Mouse (Mus musculus) adrenal gland (tissue): ENCODE measurements at regions not wholly inside any gene's neighbourhood (a gene's known extent, or its start where the extent isn't known, plus 50 kb on each side); places are given as distances from the start of the nearest gene placed in this dataset.
"Not testable (repeated sequence)": the region's sequence is repeated elsewhere in the genome, so short reads cannot be mapped to it uniquely, and the experiment has no call there.

Experiments
- intact Hi-C: fragments of 180-260 bp; cut with DNase I; formaldehyde crosslinking; loops from one replicate; pipeline ENCODE4 v1.15.1; 2025

DNA sequence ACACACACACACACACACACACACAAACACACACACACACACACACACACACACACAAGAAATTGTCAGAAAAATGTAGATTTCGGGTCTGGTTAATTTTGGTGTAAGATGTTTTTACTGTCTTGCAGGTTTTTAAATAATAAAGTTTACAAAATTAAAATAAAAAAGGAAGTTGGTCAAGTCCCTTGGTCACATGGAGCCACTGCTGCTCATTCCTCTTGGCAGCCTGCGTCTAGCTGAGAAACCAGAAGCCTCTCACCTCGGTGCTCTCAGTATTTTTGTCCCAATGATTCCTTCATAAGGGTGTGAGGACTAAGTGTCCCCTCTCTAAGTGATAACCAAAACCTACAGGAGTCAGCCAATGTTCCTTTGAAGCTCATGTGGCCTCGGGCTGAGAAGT is 76.8 kb upstream of the Smg1 start:
- intact Hi-C loops = no loop called here

DNA sequence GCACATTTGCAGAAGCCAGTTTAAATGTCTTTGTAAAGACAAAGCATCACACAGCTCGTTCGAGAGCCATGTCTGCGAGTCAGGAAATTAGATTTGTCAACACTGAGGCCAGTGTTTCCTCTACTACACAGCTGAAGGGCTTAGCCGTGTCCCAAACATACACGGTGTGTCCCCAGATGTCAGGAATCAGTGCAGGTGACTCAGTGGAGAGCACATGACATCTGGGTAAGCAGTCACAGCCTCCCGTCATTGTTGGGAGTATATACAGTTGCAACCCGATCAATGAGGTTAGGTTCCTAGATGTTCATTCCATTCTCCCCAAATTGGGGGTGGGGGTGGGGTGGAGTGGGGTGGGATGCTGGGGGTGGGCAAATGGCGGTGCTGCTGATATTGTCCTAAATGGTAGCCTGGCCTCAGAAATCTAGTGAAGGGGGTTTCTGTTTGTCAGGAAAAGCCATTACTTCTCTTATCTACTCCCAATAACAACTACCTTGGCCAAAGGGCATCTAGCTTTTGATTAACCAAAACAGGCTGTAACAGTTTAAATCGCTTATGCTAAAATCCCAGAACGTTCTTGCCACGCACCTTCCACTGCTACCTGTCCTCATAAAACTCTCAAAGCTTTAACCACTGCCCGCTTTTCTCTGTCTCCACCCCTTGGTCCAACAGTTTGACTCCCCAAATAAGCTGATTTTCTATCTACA is 75.1 kb upstream of the Smg1 start:
- intact Hi-C loops = no loop called here

DNA sequence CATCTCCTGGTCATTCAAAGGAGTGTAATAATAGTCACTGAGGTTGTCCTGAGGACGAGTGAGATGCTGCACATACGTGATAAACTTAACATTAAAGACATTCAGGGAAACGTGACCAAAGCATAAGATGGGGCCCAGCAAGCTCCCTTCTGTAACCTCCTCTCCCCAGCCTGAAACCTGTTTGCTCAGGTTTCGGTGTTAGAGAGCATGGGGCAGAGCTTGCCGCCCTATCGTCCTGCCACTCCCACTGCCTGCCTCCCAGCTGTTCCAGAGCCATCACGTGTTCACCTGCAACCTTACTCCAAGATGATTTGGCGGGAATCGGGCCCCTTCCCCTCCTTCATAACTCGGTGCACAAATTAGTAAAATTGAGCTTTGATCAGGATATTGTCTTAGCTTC is 71.4 kb upstream of the Smg1 start:
- intact Hi-C loops = not testable (repeated sequence)

- intact Hi-C loops = no loop called here
Observed at GRCm38 (mm10) chr7:118314228-118314658, 70.8 kb upstream of the Smg1 start.

- intact Hi-C loops = no loop called here
Observed at GRCm38 (mm10) chr7:118313818-118314217, 70.3 kb upstream of the Smg1 start.

- intact Hi-C loops = no loop called here
Observed at GRCm38 (mm10) chr7:118309733-118310132, 66.3 kb upstream of the Smg1 start.

GRCm38 (mm10) chr7:118308882-118309281 is 65.4 kb upstream of the Smg1 start:
- intact Hi-C loops = no loop called here

- intact Hi-C loops = loop anchor here (2.0 to 5.0 kb wide), 3 partner anchors 102 to 212 kb away; partner anchors contain the start of gene Syt17
Observed at GRCm38 (mm10) chr7:118304812-118305211, 61.3 kb upstream of the Smg1 start.

- intact Hi-C loops = loop anchor here (2.0 to 5.0 kb wide), 3 partner anchors 103 to 213 kb away; partner anchors contain the start of gene Syt17
Observed at GRCm38 (mm10) chr7:118304338-118304737, 60.9 kb upstream of the Smg1 start.

- intact Hi-C loops = loop anchor here (2.0 to 5.0 kb wide), 3 partner anchors 103 to 213 kb away; partner anchors contain the start of gene Syt17
Observed at GRCm38 (mm10) chr7:118303921-118304320, 60.5 kb upstream of the Smg1 start.

GRCm38 (mm10) chr7:118300678-118301342 is 57.3 kb upstream of the Smg1 start:
- intact Hi-C loops = loop anchor here (5.0 kb wide), 2 partner anchors 106 to 216 kb away; no protein-coding TSS in a partner anchor

GRCm38 (mm10) chr7:118297613-118298012 is 54.1 kb upstream of the Smg1 start:
- intact Hi-C loops = loop anchor here (5.0 to 10.0 kb wide), 2 partner anchors 60 to 133 kb away; no protein-coding TSS in a partner anchor

GRCm38 (mm10) chr7:118296856-118297518 is 53.5 kb upstream of the Smg1 start:
- intact Hi-C loops = loop anchor here (5.0 to 10.0 kb wide), 2 partner anchors 60 to 132 kb away; no protein-coding TSS in a partner anchor

DNA sequence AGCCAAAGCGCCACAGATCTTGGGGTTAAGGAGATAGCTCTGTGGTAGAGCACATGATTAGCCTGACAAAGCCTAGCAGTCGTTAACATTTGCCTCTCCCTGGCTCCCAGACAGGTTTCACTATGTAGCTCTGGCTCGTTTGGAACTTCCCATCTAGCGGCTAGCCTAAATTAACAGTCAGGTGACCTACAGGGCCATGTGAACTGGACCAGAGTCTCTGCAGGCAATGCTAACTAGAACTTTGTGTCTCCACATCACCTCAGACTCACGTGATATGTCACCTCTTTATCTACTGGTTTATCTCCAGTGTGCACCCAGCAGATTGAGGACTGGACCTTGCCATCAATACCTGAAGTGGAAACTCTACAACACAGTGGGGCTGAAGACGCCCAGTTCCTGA is 52.4 kb upstream of the Smg1 start:
- intact Hi-C loops = loop anchor here (5.0 to 10.0 kb wide), 2 partner anchors 59 to 131 kb away; no protein-coding TSS in a partner anchor

DNA sequence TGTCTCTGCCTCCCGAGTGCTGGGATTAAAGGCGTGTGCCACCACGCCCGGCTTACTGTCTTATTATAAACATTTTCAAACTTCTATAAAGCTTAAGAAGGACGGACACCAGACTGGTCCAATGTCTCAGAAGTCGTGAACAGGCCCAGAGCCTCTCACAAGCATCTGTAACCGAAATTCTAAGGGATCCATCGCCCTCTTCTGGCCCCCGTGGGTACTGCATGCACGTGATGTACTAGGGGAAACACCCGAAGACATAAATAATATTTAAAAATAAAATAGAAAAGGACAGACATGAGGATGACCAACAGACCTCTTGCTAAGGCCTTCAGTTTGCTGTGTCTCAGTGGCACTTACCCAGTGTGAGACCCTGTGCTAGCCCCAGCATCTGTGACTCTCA is 51.8 kb upstream of the Smg1 start:
- intact Hi-C loops = loop anchor here (5.0 to 10.0 kb wide), 2 partner anchors 58 to 130 kb away; no protein-coding TSS in a partner anchor

GRCm38 (mm10) chr7:118294637-118295036 is 51.2 kb upstream of the Smg1 start:
- intact Hi-C loops = loop anchor here (5.0 to 10.0 kb wide), 2 partner anchors 57 to 130 kb away; no protein-coding TSS in a partner anchor
